Mouse (Mus musculus): ENCODE data around the gene Tcp11l2. TPM values are rescaled to one million over a fixed set of nuclear protein-coding genes. Genes with fewer than 3 reads are reported as not detected.

Tcp11l2 gene
- polyA plus RNA-seq, 1 experiment from 2014 or later, result 16.8 TPM

DNA sequence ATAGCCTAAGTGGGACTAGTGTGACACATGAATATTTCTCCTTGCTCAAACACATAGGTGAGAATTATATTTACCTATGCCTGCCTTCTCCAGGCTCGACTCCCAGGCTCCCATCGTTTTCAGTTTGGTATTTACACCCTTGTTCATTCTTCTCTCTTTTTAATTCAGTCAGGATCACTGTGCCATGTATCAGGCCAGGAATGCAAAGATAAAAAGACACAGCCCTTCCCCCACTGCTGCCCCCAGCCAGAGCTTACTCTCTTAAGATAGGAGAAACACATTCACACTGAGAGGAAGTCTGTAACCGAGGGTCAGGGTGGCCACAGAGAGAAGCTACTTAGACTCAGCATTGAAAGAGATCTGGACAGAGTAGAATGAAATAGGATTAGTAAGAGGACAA is 35.2 kb downstream of the Tcp11l2 start:
- 68% methylated on average over 3 of the region's 3 CpGs for WGBS
- Histone ChIP-seq H3K36me3 (no peaks in the 10 kb centered on the region), H3K27ac (no peak overlapping the region), H3K9ac (no peak overlapping the region), H3K4me1 (no peaks in the 10 kb centered on the region), H3K9me3 (replicated peaks) (no peaks in the 10 kb centered on the region), H3K27me3 (no peaks in the 10 kb centered on the region), H3K4me3 (replicated peaks) (no peak overlapping the region), H3K4me2 (no peak overlapping the region)
- no peak for ATAC-seq (replicated peaks; ENCODE audit: low FRiP score)

DNA sequence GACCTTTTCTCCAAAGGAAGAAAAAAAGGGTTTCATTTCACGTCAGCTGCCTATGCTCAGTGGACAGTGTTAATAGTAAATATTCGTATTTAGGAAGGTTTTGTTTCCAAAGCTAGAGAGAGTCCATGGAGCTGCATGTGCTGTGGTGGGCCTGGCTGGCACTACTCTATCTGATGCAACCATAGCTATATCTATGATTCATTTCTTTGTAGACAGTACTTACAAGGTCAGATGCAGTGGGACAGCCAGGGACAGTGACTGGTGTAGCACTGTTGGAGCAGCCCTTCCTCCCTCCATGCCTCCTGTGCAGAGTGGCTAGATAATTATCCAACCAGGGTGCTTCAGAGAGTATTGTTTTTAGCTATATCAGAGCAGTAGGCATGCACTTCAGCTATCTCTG is 35.9 kb downstream of the Tcp11l2 start:
- no peaks in the 10 kb centered on the region for H3K36me3 ChIP-seq
- 72% methylated on average over 2 of the region's 2 CpGs for WGBS
- H3K4me3 ChIP-seq (replicated peaks), result no peak overlapping the region
- no peak overlapping the region for H3K27ac ChIP-seq
- no peaks in the 10 kb centered on the region for H3K4me1 ChIP-seq
- no peak overlapping the region for H3K9ac ChIP-seq
- H3K27me3 ChIP-seq, result no peaks in the 10 kb centered on the region
- ATAC-seq (replicated peaks; ENCODE audit: low FRiP score), result no peak
- no peak overlapping the region for H3K4me2 ChIP-seq
- H3K9me3 ChIP-seq (replicated peaks), result no peaks in the 10 kb centered on the region

DNA sequence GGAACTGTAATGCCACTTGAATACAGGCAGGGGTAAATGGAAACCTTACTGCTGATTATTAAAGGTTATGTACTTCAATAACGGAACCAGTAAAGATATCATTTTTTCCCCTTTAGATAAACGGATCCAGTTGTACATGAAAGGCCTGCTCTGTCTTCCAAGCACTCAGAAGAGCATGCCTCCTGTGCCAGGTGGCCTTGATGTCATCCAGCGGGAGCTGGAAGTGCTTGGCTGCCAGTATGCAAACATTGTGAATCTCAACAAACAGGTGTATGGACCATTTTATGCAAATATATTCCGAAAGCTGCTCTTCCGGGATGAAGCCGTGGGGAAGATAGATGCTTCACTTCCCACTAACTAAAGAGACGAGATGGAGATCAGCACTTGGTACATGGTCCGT is 36.9 kb downstream of the Tcp11l2 start:
- ATAC-seq (replicated peaks; ENCODE audit: low FRiP score), result no peak
- no peak overlapping the region for H3K27ac ChIP-seq

DNA sequence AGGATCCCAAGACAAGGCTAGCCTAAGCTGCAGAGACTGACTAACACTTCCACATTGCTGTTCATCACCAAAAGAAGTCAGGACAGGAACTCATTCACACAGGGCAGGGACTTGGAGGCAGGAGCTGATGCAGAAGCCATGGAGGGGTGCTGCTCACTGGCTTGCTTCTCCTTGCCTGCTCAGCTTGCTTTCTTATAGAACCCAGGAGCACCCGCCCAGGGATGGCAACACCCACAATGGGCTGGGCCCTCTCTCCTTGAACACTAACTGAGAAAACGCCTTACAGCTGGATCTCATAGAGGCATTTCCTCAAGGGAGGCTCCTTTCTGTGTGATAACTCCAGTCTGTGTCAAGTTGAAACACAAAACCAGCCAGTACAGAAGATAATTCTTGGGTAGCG is 38.6 kb downstream of the Tcp11l2 start:
- H3K4me2 ChIP-seq, result no peak overlapping the region
- H3K9me3 ChIP-seq (replicated peaks), result no peaks in the 10 kb centered on the region
- no peaks in the 10 kb centered on the region for H3K36me3 ChIP-seq
- no peak overlapping the region for H3K9ac ChIP-seq
- 76% methylated on average over 3 of the region's 3 CpGs for WGBS
- no peak for ATAC-seq (replicated peaks; ENCODE audit: low FRiP score)
- H3K4me1 ChIP-seq, result no peaks in the 10 kb centered on the region
- no peak overlapping the region for H3K27ac ChIP-seq
- no peaks in the 10 kb centered on the region for H3K27me3 ChIP-seq
- no peak overlapping the region for H3K4me3 ChIP-seq (replicated peaks)

More for the DNA sequence above, 36.9 kb downstream of the Tcp11l2 start:
- 88% methylated on average over 8 of the region's 8 CpGs for WGBS
- H3K36me3 ChIP-seq, result no peaks in the 10 kb centered on the region
- no peaks in the 10 kb centered on the region for H3K27me3 ChIP-seq
- H3K9me3 ChIP-seq (replicated peaks), result no peaks in the 10 kb centered on the region
- H3K4me3 ChIP-seq (replicated peaks), result no peak overlapping the region
- no peaks in the 10 kb centered on the region for H3K4me1 ChIP-seq
- H3K9ac ChIP-seq, result no peak overlapping the region
- no peak overlapping the region for H3K4me2 ChIP-seq

DNA sequence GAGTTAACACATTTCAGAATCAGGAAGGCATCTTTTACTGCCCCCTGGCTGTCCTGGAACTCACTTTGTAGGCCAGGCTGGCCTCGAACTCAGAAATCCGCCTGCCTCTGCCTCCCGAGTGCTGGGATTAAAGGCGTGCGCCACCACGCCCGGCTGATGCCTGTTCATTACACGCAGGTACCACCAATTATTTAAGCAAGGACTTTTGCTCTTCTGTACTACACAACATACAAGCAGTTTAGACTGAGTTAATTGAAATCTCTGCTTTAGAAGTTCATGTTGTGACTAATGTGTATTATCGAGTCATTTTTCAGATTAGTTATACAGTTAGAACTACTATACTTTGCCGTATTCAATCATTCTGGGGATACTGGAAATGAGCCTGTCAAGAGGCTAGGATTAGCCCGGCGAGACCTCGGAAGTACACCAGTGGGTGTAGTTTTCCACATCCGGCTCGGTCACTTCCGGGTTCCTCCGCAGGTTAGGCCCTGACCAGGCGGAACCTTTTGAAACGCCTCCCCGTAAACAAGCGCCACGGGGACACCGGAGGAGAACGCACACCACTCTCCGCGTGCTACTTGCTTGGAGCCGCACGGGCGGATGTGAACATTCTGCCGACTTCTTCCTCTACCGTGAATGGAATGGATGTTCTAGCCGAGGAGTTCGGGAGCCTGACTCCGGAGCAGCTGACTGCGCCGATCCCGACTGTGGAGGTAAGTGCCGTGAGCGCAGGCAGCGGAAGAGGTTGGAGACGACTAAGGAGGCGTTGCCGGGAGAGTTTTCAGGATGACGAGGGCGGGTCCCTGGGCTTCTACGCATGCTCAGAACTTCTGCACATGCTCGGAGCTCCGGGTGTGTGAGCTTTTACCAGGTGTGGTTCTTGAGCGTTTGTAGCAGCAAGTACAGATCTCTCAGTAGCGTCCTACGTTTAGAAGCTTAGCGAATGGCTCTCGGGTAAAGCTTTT is 45.7 kb downstream of the Tcp11l2 start, which contains the start of gene Polr3b:
TSS of gene Polr3b (plus strand) at position 467 of the 965 bp plus-strand sequence.
- Histone ChIP-seq H3K9me3 (replicated peaks) (no peaks in the 10 kb centered on the region), H3K27me3 (no peaks in the 10 kb centered on the region), H3K4me1 (peaks cover 18% of the 10 kb centered on the region), H3K27ac (peak within 1 kb of the TSS; percentile 98), H3K9ac (peak within 1 kb of the TSS; percentile 61), H3K4me2 (peak within 1 kb of the TSS; percentile 82), H3K36me3 (0 out of 2 replicates have a peak, but pooled peaks cover 1% of the 10 kb centered on the region), H3K4me3 (replicated peaks) (peak within 1 kb of the TSS; percentile 77)
- WGBS, result 6% methylated on average over 53 of the region's 53 CpGs
- peak; percentile 98 for ATAC-seq (replicated peaks; ENCODE audit: low FRiP score)

DNA sequence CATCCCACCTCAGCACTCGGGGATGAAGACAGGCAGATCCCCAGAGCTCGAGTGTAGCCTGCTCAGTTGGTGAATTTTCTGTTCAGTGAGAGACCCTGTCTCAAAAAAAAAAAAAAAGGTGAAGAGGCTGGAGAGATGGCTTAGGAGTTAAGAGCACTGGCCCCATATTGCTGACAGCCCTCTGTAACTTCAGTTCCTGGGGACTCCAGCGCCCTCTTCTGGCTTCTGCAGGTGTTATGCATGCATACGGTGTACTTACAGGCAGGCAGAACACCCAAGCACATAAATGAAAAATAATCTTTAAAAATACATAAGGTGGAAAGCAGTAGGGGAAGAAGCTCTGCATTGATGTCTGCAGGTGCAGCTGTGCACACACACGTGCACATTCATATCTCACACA is 54.8 kb downstream of the Tcp11l2 start:
- no peak overlapping the region for H3K9ac ChIP-seq
- H3K9me3 ChIP-seq (replicated peaks), result no peaks in the 10 kb centered on the region
- WGBS, result 64% methylated on average over 5 of the region's 5 CpGs
- no peaks in the 10 kb centered on the region for H3K27me3 ChIP-seq
- H3K36me3 ChIP-seq, result peaks cover 63% of the 10 kb centered on the region
- ATAC-seq (replicated peaks; ENCODE audit: low FRiP score), result no peak
- H3K4me1 ChIP-seq, result no peaks in the 10 kb centered on the region
- H3K4me2 ChIP-seq, result no peak overlapping the region
- H3K4me3 ChIP-seq (replicated peaks), result no peak overlapping the region
- H3K27ac ChIP-seq, result no peak overlapping the region

DNA sequence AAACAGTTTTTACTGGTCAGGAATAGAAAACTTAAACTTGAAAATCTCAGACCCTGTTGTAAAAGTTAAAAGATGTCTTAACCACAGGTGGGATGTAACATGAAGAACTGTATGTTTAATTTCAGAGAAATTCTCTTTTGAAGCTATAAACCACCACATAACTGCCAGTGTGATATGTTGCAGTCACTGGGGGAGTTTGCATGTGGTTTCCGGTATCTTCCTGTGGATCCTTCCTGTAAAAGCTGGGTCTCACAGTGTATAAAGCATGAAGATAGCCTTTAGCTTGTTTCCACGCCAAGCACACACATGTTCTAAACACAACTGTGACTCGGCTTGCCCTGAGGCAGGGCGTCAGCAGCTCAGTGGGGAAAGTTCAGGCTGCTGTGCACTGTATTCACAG is 55.6 kb downstream of the Tcp11l2 start:
- WGBS, result 89% methylated on average over 4 of the region's 4 CpGs
- H3K27me3 ChIP-seq, result no peaks in the 10 kb centered on the region
- no peak overlapping the region for H3K4me2 ChIP-seq
- H3K9ac ChIP-seq, result no peak overlapping the region
- H3K36me3 ChIP-seq, result peaks cover 71% of the 10 kb centered on the region
- ATAC-seq (replicated peaks; ENCODE audit: low FRiP score), result no peak
- H3K4me1 ChIP-seq, result no peaks in the 10 kb centered on the region
- H3K27ac ChIP-seq, result no peak overlapping the region
- no peak overlapping the region for H3K4me3 ChIP-seq (replicated peaks)
- no peaks in the 10 kb centered on the region for H3K9me3 ChIP-seq (replicated peaks)

DNA sequence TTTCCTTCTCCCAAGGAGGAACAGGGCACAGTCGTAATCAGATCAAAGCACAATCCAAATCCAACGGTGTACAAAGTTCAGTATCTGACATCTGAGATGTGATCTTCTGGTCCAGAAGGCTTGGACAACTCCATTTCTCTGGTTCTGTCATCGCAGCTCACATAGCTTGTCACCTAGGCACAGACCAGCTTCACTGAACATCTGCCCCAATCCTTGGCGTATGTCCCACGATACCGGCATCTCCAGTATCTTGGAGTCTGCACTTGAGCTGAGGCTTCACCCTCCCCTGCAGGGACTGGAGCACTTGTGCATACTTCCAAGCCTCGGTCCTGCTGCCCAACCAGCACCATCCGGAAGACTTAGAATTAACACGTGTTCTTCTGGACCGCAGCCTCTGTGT is 60.2 kb downstream of the Tcp11l2 start:
- 91% methylated on average over 10 of the region's 10 CpGs for WGBS
- Histone ChIP-seq H3K4me1 (no peaks in the 10 kb centered on the region), H3K4me2 (no peak overlapping the region), H3K27ac (no peak overlapping the region), H3K36me3 (peaks cover 72% of the 10 kb centered on the region), H3K9me3 (replicated peaks) (no peaks in the 10 kb centered on the region), H3K4me3 (replicated peaks) (no peak overlapping the region), H3K9ac (no peak overlapping the region), H3K27me3 (no peaks in the 10 kb centered on the region)
- no peak for ATAC-seq (replicated peaks; ENCODE audit: low FRiP score)

DNA sequence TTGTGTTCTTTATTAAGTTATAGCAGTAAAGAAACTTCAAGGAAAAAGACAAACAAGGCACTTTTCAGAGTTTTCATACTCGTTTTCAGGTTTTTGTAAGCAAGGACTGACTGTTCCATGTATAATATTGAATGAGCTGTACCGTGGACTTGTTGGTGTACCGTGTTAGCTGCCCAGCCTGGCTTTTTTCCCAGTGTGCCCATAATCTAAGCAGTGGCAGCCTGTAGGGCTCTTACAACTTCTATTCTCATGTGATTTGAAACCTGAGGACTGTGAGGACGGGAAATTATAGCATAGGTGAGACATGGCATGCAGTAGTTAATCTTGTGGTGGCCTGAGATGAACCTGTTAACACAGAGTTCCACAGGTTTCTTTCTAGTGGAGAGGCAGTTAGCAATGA is 62.0 kb downstream of the Tcp11l2 start:
- Histone ChIP-seq H3K27ac (no peak overlapping the region), H3K4me2 (no peak overlapping the region), H3K27me3 (no peaks in the 10 kb centered on the region), H3K9me3 (replicated peaks) (no peaks in the 10 kb centered on the region), H3K4me3 (replicated peaks) (no peak overlapping the region), H3K36me3 (peaks cover 67% of the 10 kb centered on the region), H3K4me1 (no peaks in the 10 kb centered on the region), H3K9ac (no peak overlapping the region)
- ATAC-seq (replicated peaks; ENCODE audit: low FRiP score), result no peak
- 88% methylated on average over 4 of the region's 4 CpGs for WGBS

DNA sequence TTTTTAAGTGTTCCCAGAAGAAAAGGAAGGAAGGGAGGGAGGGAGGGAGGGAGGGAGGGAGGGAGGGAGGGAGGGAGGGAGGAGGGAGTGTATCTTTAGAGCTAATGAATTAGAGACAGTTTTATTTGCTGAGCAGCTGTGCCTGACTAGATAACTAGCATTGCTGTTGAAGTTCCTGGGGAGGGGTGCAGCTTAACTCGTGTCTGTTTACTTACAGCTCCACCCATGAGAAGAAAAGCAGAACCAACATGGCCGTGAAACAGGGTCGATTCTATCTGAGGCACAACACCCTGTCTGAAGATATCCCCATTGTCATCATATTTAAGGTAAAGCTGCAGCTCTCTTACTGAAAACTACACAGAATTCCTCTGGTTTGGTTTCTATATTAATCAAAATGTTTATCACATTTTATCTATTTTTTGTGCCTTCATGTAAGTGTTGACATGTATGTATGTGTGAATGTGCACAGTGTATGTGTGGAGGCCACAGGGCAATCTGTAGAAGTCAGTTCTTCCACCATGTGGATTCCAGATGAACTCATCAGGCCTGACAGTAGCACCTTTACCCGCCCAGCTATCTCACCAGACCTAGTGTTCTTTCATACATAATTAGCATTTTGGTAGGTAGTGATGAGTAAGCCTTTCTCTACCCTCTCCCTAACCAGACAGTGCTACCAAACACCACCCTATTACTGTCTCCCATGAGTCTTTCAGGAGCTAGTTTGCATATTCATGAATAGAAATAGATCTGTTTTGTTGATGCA is 63.3 kb downstream of the Tcp11l2 start:
- H3K4me3 ChIP-seq (replicated peaks), result no peak overlapping the region
- H3K9me3 ChIP-seq (replicated peaks), result no peaks in the 10 kb centered on the region
- WGBS, result 63% methylated on average over 4 of the region's 4 CpGs
- ATAC-seq (replicated peaks; ENCODE audit: low FRiP score), result no peak
- no peaks in the 10 kb centered on the region for H3K4me1 ChIP-seq
- no peak overlapping the region for H3K9ac ChIP-seq
- H3K27ac ChIP-seq, result no peak overlapping the region
- H3K36me3 ChIP-seq, result peaks cover 61% of the 10 kb centered on the region
- no peak overlapping the region for H3K4me2 ChIP-seq
- no peaks in the 10 kb centered on the region for H3K27me3 ChIP-seq

DNA sequence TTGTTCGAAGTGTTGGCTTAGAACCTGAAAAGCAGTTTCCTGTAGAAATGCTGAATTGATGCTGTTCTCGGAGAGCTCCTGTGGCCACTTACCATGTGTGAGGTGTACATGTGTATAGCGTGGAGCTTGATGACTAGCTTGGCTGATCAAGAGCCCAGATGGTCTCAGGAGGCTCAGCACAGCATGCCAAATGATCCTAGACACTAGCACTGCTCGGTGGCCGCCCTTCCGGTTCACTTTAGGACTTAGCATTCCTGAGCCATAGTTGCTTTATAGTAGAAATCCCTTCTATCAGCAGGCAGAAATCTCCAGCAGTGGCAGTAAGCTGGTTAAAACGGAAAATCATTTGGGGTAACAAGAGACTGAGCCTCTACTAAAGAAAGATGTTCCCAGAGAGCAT is 64.4 kb downstream of the Tcp11l2 start:
- no peaks in the 10 kb centered on the region for H3K27me3 ChIP-seq
- no peak overlapping the region for H3K9ac ChIP-seq
- WGBS, result 83% methylated on average over 7 of the region's 7 CpGs
- no peak overlapping the region for H3K4me3 ChIP-seq (replicated peaks)
- no peak for ATAC-seq (replicated peaks; ENCODE audit: low FRiP score)
- H3K27ac ChIP-seq, result no peak overlapping the region
- H3K36me3 ChIP-seq, result peaks cover 54% of the 10 kb centered on the region
- no peak overlapping the region for H3K4me2 ChIP-seq
- no peaks in the 10 kb centered on the region for H3K9me3 ChIP-seq (replicated peaks)
- H3K4me1 ChIP-seq, result no peaks in the 10 kb centered on the region

DNA sequence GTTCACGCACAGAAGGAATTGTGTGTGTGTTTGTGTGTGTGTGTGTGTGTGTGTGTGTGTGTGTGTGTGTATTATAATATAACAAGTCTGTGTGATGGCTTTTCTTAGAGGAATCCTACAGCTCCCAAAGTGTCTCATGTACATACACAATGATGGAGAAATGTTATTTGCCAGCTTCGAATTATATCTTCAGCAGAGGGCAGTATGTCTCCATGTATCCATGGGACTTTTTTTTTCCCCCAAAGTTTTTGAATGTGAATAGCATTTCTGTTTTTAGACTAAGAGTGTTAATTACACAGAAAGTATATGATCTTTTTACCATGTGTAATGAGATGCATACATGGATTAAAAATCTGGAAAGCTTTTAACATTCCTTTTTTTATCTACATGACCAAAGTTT is 65.2 kb downstream of the Tcp11l2 start:
- no peak overlapping the region for H3K27ac ChIP-seq
- no peaks in the 10 kb centered on the region for H3K4me1 ChIP-seq
- H3K4me3 ChIP-seq (replicated peaks), result no peak overlapping the region
- no peak overlapping the region for H3K4me2 ChIP-seq
- no peak overlapping the region for H3K9ac ChIP-seq
- no peak for ATAC-seq (replicated peaks; ENCODE audit: low FRiP score)
- no peaks in the 10 kb centered on the region for H3K27me3 ChIP-seq
- 79% methylated on average over 2 of the region's 2 CpGs for WGBS
- no peaks in the 10 kb centered on the region for H3K9me3 ChIP-seq (replicated peaks)
- peaks cover 51% of the 10 kb centered on the region for H3K36me3 ChIP-seq

All from kidney, embryonic 15.5 days (tissue).